Mouse (Mus musculus): ENCODE measurements at regions not wholly inside any gene's neighbourhood (a gene's known extent, or its start where the extent isn't known, plus 50 kb on each side); places are given as distances from the start of the nearest gene placed in this dataset.

DNA sequence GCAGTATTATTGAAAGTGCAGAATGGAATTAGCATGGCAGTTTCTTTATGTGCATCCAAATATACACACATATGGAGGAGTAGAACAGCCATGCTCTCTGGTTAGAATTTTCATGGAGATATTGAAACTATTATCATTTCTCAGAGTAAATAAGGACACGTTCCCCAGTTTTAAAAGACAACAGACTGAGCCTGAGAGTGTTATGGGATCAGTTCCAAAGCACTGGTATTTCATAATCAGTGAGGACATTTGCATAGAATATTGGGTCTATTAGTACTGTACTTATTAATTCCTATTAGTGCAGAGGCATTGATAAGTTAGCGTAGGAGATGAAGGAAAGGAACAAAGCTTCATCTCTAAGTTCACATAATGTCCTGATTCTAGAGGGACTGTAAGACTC is 164.2 kb downstream of the Slc39a8 start:
- no peak for TF ChIP-seq REST (IDR thresholded peaks at IDR 0.05; ENCODE audit: insufficient read depth, insufficient read length)
- TF ChIP-seq TCF12 (IDR thresholded peaks at IDR 0.05; ENCODE audit: insufficient read depth, poor library complexity, severe bottlenecking): no peak

DNA sequence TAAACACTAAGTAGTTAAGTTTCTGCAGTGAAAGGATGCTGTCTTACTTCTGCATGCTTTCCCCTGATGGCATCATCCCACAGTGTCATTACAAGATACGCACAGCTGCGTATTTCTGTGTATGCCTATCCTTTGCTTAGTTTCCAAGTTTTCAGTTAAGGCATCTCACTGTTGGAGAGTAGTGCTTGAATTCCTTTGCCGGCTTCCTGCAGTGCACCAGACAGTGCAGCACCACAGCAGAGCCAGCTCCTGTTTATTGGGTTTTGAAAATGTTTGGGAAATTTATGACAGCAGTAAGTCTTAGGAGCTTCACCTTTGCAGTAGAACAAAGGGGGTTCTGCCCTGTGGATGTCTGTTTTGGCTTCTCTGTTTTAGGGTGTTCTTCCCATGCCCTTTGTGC is 165.3 kb downstream of the Slc39a8 start:
- Histone ChIP-seq H3K27me3 (ENCODE audit: control insufficient read depth, insufficient read depth, insufficient read length) (no peaks in the 10 kb centered on the region), H3K4me2 (ENCODE audit: low read depth) (no peak overlapping the region), H3K79me2 (ENCODE audit: control insufficient read depth, insufficient read depth) (no peaks in the 10 kb centered on the region), H3ac (ENCODE audit: control insufficient read depth, insufficient read length) (no peak overlapping the region), H3K36me3 (ENCODE audit: control insufficient read depth, insufficient read depth) (no peaks in the 10 kb centered on the region), H3K4me3 (no peak overlapping the region)
- TF ChIP-seq POLR2AphosphoS2 (IDR thresholded peaks at IDR 0.05; ENCODE audit: insufficient read length, low read depth) (no peak), CEBPB (IDR thresholded peaks at IDR 0.05; ENCODE audit: insufficient read depth, poor library complexity, severe bottlenecking) (0 out of 2 replicates have a peak, but pooled peaks have one; percentile 19), E2F4 (IDR thresholded peaks at IDR 0.05; ENCODE audit: insufficient read depth) (no peak), TCF12 (IDR thresholded peaks at IDR 0.05; ENCODE audit: insufficient read depth, poor library complexity, severe bottlenecking) (no peak)

More for the DNA sequence above, 164.2 kb downstream of the Slc39a8 start:
- Histone ChIP-seq H3K27me3 (ENCODE audit: control insufficient read depth, insufficient read depth, insufficient read length) (no peaks in the 10 kb centered on the region), H3K4me2 (ENCODE audit: low read depth) (no peak overlapping the region), H3K79me2 (ENCODE audit: control insufficient read depth, insufficient read depth) (no peaks in the 10 kb centered on the region), H3K4me3 (no peak overlapping the region), H3ac (ENCODE audit: control insufficient read depth, insufficient read length) (no peak overlapping the region), H3K36me3 (ENCODE audit: control insufficient read depth, insufficient read depth) (no peaks in the 10 kb centered on the region)

DNA sequence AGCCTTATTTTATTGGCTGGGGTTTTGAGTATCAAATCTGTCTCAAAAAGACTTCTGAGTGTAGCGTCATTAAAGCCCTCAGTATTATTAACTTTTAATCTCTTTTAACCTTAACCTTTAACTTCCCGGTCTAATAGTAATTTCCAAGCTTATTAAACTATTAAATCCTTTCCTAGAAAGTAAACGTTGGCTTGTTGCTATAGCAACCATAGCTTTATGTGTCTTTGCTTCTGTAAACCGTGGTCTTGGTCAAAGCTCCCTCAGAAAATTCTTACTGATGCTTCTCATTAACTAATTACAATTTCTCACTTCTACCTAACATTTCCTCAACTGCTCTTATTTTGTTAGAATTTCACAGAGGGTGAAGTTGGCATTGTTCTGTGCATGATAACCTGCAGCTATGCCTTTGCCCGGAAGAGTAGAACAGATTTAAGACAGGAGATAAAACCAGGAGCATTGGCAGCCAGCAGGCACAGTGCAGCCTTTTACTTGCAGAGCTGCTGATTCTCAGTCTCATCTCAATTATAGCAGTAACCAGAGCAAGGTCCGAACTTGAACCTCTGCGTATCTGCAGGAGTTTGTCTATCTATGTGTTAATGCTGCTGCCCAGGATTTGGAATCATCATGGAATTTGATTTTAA is 165.9 kb downstream of the Slc39a8 start:
- Histone ChIP-seq H3K27me3 (ENCODE audit: control insufficient read depth, insufficient read depth, insufficient read length) (no peaks in the 10 kb centered on the region), H3K79me2 (ENCODE audit: control insufficient read depth, insufficient read depth) (no peaks in the 10 kb centered on the region), H3K36me3 (ENCODE audit: control insufficient read depth, insufficient read depth) (no peaks in the 10 kb centered on the region), H3K4me3 (no peak overlapping the region), H3K4me2 (ENCODE audit: low read depth) (no peak overlapping the region), H3ac (ENCODE audit: control insufficient read depth, insufficient read length) (no peak overlapping the region)
- TF ChIP-seq REST (IDR thresholded peaks at IDR 0.05; ENCODE audit: insufficient read depth, insufficient read length) (no peak), POLR2AphosphoS2 (IDR thresholded peaks at IDR 0.05; ENCODE audit: insufficient read length, low read depth) (no peak), TCF12 (IDR thresholded peaks at IDR 0.05; ENCODE audit: insufficient read depth, poor library complexity, severe bottlenecking) (no peak), USF1 (IDR thresholded peaks at IDR 0.05; ENCODE audit: low read depth) (no peak), POLR2A (IDR thresholded peaks at IDR 0.05; ENCODE audit: insufficient read length, low read depth) (no peak), SRF (IDR thresholded peaks at IDR 0.05; ENCODE audit: control insufficient read depth, insufficient read length, low read depth) (no peak), MYOG (IDR thresholded peaks at IDR 0.05; ENCODE audit: control insufficient read depth in 1 of 3, insufficient read depth in 1 of 3, insufficient read length in 2 of 3, low read depth in 2 of 3) (no peak), MYOD1 (IDR thresholded peaks at IDR 0.05; ENCODE audit: control insufficient read depth in 1 of 3, insufficient read length in 2 of 3, low read depth in 2 of 3) (no peak), TCF3 (IDR thresholded peaks at IDR 0.05; ENCODE audit: insufficient read length, low read depth) (no peak), CEBPB (IDR thresholded peaks at IDR 0.05; ENCODE audit: insufficient read depth, poor library complexity, severe bottlenecking) (no peak), MAX (IDR thresholded peaks at IDR 0.05; ENCODE audit: low read depth) (no peak), E2F4 (IDR thresholded peaks at IDR 0.05; ENCODE audit: insufficient read depth) (no peak)

DNA sequence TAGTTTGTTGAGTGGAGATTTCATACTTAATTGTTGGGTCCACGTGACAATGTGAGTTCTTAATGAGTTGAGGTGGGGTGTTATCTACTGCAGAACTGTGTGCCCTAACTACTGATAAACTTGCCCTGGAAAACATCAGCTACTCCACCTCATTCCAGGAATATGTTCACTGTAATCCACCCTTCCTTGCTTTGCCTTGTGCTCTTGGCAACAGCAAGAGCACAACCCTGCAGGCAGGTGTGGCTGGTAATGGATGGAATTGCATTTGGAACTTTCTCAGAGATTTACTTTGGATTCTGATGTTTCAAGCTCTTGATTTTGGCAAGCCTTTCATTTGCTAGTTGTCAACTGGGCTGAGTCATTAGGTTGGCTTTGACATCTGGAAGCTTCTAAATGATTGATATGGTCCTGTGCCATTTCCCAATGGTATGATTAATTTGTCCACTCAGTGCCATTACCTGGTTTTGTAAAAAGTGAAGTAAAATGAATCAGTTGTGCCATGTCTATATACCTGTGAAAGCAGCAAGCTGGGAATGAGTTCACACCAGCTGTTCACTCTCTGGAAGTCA is 175.6 kb downstream of the Slc39a8 start:
- TF ChIP-seq MYOG (IDR thresholded peaks at IDR 0.05; ENCODE audit: control insufficient read depth in 1 of 3, insufficient read depth in 1 of 3, insufficient read length in 2 of 3, low read depth in 2 of 3) (no peak), MYOD1 (IDR thresholded peaks at IDR 0.05; ENCODE audit: control insufficient read depth in 1 of 3, insufficient read length in 2 of 3, low read depth in 2 of 3) (no peak), POLR2A (IDR thresholded peaks at IDR 0.05; ENCODE audit: insufficient read length, low read depth) (no peak), MAX (IDR thresholded peaks at IDR 0.05; ENCODE audit: low read depth) (no peak), SRF (IDR thresholded peaks at IDR 0.05; ENCODE audit: control insufficient read depth, insufficient read length, low read depth) (no peak), REST (IDR thresholded peaks at IDR 0.05; ENCODE audit: insufficient read depth, insufficient read length) (no peak), USF1 (IDR thresholded peaks at IDR 0.05; ENCODE audit: low read depth) (no peak), POLR2AphosphoS2 (IDR thresholded peaks at IDR 0.05; ENCODE audit: insufficient read length, low read depth) (no peak), TCF12 (IDR thresholded peaks at IDR 0.05; ENCODE audit: insufficient read depth, poor library complexity, severe bottlenecking) (no peak), E2F4 (IDR thresholded peaks at IDR 0.05; ENCODE audit: insufficient read depth) (no peak), TCF3 (IDR thresholded peaks at IDR 0.05; ENCODE audit: insufficient read length, low read depth) (no peak), CEBPB (IDR thresholded peaks at IDR 0.05; ENCODE audit: insufficient read depth, poor library complexity, severe bottlenecking) (no peak)
- Histone ChIP-seq H3K27me3 (ENCODE audit: control insufficient read depth, insufficient read depth, insufficient read length) (no peaks in the 10 kb centered on the region), H3ac (ENCODE audit: control insufficient read depth, insufficient read length) (no peak overlapping the region), H3K36me3 (ENCODE audit: control insufficient read depth, insufficient read depth) (no peaks in the 10 kb centered on the region), H3K4me2 (ENCODE audit: low read depth) (no peak overlapping the region), H3K79me2 (ENCODE audit: control insufficient read depth, insufficient read depth) (no peaks in the 10 kb centered on the region), H3K4me3 (no peak overlapping the region)
